Mouse (Mus musculus): ENCODE measurements around the gene Cnot8. TPM values are rescaled to one million over a fixed set of nuclear protein-coding genes. Genes with fewer than 3 reads are reported as not detected.
"Not testable (repeated sequence)": the region's sequence is repeated elsewhere in the genome, so short reads cannot be mapped to it uniquely, and the experiment has no call there.

Gene Cnot8
- polyA plus RNA-seq, 1 experiment from 2014 or later = 74.6 TPM

DNA sequence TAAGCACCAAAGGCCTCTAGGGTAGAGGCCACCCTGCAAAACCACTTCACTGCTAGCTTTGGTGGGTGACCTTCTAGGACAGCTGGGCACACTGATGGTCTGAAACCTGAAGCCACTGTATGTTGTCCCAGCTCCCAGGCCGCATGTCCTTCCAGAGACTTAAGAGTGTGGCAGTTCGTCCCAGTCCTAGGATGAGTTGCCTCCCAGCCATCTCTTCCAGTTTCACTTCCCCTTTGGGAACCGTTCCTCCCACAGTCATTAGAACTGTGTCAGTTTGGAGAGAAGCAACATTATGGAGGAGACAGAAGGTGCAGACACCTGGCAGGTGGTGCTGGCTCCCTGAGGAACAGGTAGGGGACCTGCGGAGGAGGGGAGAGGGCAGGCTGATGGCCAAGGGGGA lies 11.4 kb upstream of the Cnot8 start:
- Histone ChIP-seq H3K9me3 (replicated peaks; ENCODE audit: control insufficient read depth, low read length) (no peaks in the 10 kb centered on the region), H3K36me3 (ENCODE audit: control insufficient read depth, insufficient read depth, low read length) (no peaks in the 10 kb centered on the region), H3K27me3 (ENCODE audit: control insufficient read depth, insufficient read depth, low read length) (no peaks in the 10 kb centered on the region), H3K4me1 (ENCODE audit: control insufficient read depth, insufficient read depth, low read length) (peaks cover 16% of the 10 kb centered on the region), H3K4me3 (replicated peaks; ENCODE audit: low read length) (peak overlapping the region; percentile 30), H3K27ac (ENCODE audit: low read length) (no peak overlapping the region), H3K9ac (ENCODE audit: low read length) (peak overlapping the region; percentile 64), H3K4me2 (ENCODE audit: low read depth, low read length) (peak overlapping the region; percentile 50)
- 43% methylated on average over 4 of the region's 4 CpGs for WGBS
- ATAC-seq (ENCODE audit: insufficient read depth, low FRiP score) = no peak

DNA sequence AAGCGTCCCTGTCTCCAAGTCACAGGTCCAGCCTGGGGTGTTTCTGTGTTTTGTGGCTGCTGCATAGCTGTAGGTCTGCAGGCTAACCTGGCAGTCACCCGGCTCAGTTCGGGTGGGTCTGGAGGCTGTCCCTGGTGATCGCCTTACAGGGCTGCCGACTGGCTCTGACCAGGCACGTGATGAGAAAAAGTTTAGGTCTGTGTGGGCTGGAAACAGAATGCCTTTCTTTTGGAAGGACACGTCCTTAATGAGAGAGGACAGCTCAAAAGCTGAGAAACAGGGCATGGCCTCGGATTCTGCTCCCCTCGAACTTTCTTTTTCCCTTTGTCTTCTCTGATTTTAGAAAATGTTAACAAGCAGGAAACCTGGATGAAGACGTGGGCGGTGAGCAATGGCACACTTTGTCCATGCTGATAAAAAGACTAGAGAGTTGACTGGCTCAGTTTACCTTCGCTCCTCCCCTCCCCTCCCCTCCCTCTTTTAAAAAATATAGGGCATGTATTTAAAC lies 10.9 kb upstream of the Cnot8 start, which contains the start of gene Gm12248:
Gm12248 (minus strand) TSS at position 114 of the 508 bp plus-strand sequence.
- peak; percentile 76; the same call in 1 of the 2 replicates for ATAC-seq (ENCODE audit: insufficient read depth, low FRiP score)
- peak within 1 kb of the TSS; percentile 64 for H3K9ac ChIP-seq (ENCODE audit: low read length)
- no peaks in the 10 kb centered on the region for H3K36me3 ChIP-seq (ENCODE audit: control insufficient read depth, insufficient read depth, low read length)
- 9% methylated on average over 12 of the region's 12 CpGs for WGBS
- H3K4me1 ChIP-seq (ENCODE audit: control insufficient read depth, insufficient read depth, low read length) = peaks cover 16% of the 10 kb centered on the region
- H3K9me3 ChIP-seq (replicated peaks; ENCODE audit: control insufficient read depth, low read length) = no peaks in the 10 kb centered on the region
- peak within 1 kb of the TSS; percentile 50 for H3K4me2 ChIP-seq (ENCODE audit: low read depth, low read length)
- H3K4me3 ChIP-seq (replicated peaks; ENCODE audit: low read length) = peak within 1 kb of the TSS; percentile 30
- no peak within 1 kb of the TSS for H3K27ac ChIP-seq (ENCODE audit: low read length)
- no peaks in the 10 kb centered on the region for H3K27me3 ChIP-seq (ENCODE audit: control insufficient read depth, insufficient read depth, low read length)

DNA sequence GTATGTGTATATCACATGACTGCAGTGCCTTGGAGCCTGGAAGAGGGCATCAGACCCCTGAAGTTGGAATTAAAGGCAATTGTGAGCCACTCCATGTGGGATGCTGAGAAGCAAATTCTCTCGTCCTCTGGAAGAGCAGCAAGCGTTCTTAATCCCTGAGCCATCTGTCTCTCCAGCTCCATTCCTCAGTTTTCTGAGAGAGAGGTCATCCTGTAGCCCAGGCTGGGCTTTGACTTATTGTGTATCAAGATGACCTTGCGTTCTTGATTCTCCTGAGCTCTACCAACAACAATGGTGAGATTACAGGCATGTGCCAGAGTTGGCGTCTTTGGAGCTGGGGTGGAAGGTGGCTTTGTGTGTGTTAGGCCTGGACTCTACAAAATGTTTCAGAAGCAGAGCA lies 9.2 kb upstream of the Cnot8 start:
- no peak overlapping the region for H3K4me3 ChIP-seq (replicated peaks; ENCODE audit: low read length)
- WGBS = 80% methylated on average over 4 of the region's 4 CpGs
- H3K27ac ChIP-seq (ENCODE audit: low read length) = no peak overlapping the region
- no peaks in the 10 kb centered on the region for H3K9me3 ChIP-seq (replicated peaks; ENCODE audit: control insufficient read depth, low read length)
- H3K4me2 ChIP-seq (ENCODE audit: low read depth, low read length) = no peak overlapping the region
- H3K27me3 ChIP-seq (ENCODE audit: control insufficient read depth, insufficient read depth, low read length) = no peaks in the 10 kb centered on the region
- peaks cover 16% of the 10 kb centered on the region for H3K4me1 ChIP-seq (ENCODE audit: control insufficient read depth, insufficient read depth, low read length)
- ATAC-seq (ENCODE audit: insufficient read depth, low FRiP score) = no peak
- no peak overlapping the region; the same call in 1 of the 2 replicates for H3K9ac ChIP-seq (ENCODE audit: low read length)
- no peaks in the 10 kb centered on the region for H3K36me3 ChIP-seq (ENCODE audit: control insufficient read depth, insufficient read depth, low read length)

DNA sequence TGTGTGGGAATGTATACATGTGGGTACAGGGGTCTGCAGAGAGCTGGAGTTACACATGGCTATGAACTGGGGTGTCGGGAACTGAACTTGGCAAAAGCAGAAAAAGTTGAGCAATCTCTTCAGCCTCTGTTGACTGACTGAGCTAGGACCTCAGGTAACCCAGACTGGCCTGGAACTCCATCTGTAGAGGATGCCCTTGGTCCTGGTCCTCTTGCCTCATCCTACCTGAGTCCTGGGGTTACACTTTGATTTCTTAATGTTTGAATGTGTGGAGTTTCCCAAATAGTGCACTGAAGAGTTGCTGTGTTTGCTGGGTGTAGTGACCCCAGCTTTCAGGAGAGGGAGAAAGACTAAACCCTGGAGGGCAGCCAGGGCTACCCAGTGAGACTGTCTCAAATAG lies 8.4 kb upstream of the Cnot8 start:
- no peak overlapping the region for H3K4me3 ChIP-seq (replicated peaks; ENCODE audit: low read length)
- no peak overlapping the region for H3K9ac ChIP-seq (ENCODE audit: low read length)
- H3K4me2 ChIP-seq (ENCODE audit: low read depth, low read length) = no peak overlapping the region
- no peaks in the 10 kb centered on the region for H3K36me3 ChIP-seq (ENCODE audit: control insufficient read depth, insufficient read depth, low read length)
- no peak for ATAC-seq (ENCODE audit: insufficient read depth, low FRiP score)
- H3K9me3 ChIP-seq (replicated peaks; ENCODE audit: control insufficient read depth, low read length) = no peaks in the 10 kb centered on the region
- no peak overlapping the region for H3K27ac ChIP-seq (ENCODE audit: low read length)
- H3K4me1 ChIP-seq (ENCODE audit: control insufficient read depth, insufficient read depth, low read length) = peaks cover 16% of the 10 kb centered on the region
- WGBS = 78% methylated on average over 1 of the region's 1 CpGs
- no peaks in the 10 kb centered on the region for H3K27me3 ChIP-seq (ENCODE audit: control insufficient read depth, insufficient read depth, low read length)

DNA sequence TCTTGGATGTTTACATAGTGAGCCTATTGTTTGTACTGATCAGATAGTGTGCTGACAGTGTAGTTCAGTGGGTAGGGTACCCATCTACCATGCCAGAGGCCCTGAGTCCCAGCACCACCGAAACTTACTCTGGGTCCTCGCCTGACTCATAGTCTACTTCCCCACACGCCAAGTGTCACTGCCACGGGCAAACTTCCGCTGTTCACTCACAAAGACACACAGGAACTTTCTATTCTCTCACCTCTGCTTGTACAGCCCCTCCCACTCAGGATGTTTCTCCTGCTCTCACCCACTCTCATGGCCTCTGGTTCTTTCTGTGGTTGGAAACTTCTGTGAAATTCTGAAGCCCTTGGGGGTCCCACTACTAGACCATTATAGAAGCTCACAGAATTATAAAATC lies 7.8 kb upstream of the Cnot8 start:
- Histone ChIP-seq H3K27ac (ENCODE audit: low read length) (no peak overlapping the region), H3K27me3 (ENCODE audit: control insufficient read depth, insufficient read depth, low read length) (no peaks in the 10 kb centered on the region), H3K4me1 (ENCODE audit: control insufficient read depth, insufficient read depth, low read length) (peaks cover 16% of the 10 kb centered on the region), H3K4me3 (replicated peaks; ENCODE audit: low read length) (no peak overlapping the region), H3K4me2 (ENCODE audit: low read depth, low read length) (no peak overlapping the region), H3K9me3 (replicated peaks; ENCODE audit: control insufficient read depth, low read length) (no peaks in the 10 kb centered on the region), H3K9ac (ENCODE audit: low read length) (no peak overlapping the region), H3K36me3 (ENCODE audit: control insufficient read depth, insufficient read depth, low read length) (no peaks in the 10 kb centered on the region)
- no peak for ATAC-seq (ENCODE audit: insufficient read depth, low FRiP score)
- 58% methylated on average over 5 of the region's 5 CpGs for WGBS

DNA sequence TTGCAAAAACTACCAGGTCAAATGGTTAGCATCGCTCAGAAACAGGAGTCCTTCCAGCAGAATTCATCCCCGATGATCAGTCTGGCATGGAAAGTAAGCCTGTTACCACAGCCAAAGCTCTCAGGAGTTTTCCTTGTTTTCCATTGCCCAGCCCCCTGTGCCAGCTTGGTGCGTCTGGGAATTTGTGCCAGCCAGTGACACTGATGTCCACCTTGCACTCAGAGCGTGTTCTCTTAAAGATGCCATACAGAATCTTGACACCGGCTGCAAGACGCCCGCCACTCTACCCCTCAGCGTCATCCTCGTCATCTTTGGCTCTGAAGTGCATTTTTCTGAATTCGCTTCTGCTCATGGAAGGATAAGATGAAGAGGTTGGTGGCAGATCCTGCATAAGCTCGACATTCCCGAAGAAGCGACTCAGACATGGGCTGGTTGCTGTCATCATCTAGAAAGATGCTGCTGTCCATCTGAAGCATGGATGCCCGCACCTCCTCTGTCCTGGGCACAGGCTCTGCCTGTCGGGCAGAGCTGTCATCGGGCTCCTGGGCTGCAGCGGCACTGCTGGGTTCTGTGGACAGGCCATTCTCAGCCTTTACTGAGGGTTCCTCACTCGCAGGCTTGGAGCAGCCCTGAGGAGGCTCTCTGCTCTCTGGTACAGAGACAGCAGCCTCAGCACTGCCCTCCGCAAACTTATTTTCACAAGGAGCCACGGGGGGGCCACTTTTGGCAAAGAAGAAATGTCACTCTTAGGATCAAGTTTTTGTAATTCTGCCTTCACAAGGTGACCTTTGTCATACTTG lies 6.9 kb upstream of the Cnot8 start:
- 53% methylated on average over 20 of the region's 20 CpGs for WGBS
- H3K4me3 ChIP-seq (replicated peaks; ENCODE audit: low read length) = peak overlapping the region; percentile 47
- no peak for ATAC-seq (ENCODE audit: insufficient read depth, low FRiP score)

DNA sequence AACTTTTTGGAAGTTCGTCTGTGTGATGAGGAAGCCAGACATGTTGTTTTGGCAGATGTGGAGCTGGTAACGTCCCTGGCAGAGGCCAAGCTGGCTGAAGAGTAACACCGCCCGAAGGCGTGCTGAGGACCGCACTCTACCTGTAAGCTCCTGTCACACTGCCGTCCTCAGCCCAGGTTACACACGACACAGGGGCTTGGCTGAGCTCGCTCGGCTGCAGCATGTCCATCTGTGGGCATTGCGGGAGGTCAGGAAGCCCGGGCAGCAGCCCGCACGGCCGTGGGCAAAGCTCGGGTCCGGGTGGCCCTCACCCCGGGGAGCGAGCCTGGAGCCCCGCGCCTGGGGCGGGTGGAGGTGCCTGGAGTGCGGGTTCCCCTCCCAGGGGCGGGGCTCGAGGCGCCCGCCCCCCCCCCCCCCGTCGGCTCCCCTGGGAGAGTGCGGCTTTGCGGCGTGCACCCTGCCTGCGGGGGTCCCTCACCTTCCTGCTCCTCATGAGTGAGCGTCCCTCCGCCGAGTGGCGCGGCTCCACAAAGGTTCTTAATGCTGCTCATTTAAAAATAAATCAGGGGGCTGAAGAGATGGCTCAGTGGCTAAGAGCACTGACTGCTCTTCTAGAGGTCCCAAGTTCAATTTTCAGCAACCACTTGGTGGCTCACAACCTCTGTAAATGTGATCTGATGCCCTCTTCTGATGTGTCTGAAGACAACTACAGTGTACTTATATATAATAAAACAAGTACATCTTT lies 6.2 kb upstream of the Cnot8 start:
- WGBS = 3% methylated on average over 33 of the region's 38 CpGs
- Histone ChIP-seq H3K9me3 (replicated peaks; ENCODE audit: control insufficient read depth, low read length) (no peaks in the 10 kb centered on the region), H3K4me3 (replicated peaks; ENCODE audit: low read length) (peak overlapping the region; percentile 47), H3K9ac (ENCODE audit: low read length) (peak overlapping the region; percentile 67), H3K27me3 (ENCODE audit: control insufficient read depth, insufficient read depth, low read length) (no peaks in the 10 kb centered on the region), H3K27ac (ENCODE audit: low read length) (no peak overlapping the region), H3K4me1 (ENCODE audit: control insufficient read depth, insufficient read depth, low read length) (peaks cover 11% of the 10 kb centered on the region), H3K4me2 (ENCODE audit: low read depth, low read length) (peak overlapping the region; percentile 77), H3K36me3 (ENCODE audit: control insufficient read depth, insufficient read depth, low read length) (no peaks in the 10 kb centered on the region)
- peak; percentile 46; the same call in 1 of the 2 replicates for ATAC-seq (ENCODE audit: insufficient read depth, low FRiP score)

More for the DNA sequence above, 6.9 kb upstream of the Cnot8 start:
- no peaks in the 10 kb centered on the region for H3K27me3 ChIP-seq (ENCODE audit: control insufficient read depth, insufficient read depth, low read length)
- H3K4me1 ChIP-seq (ENCODE audit: control insufficient read depth, insufficient read depth, low read length) = peaks cover 16% of the 10 kb centered on the region
- H3K9ac ChIP-seq (ENCODE audit: low read length) = peak overlapping the region; percentile 67; the same call in 1 of the 2 replicates
- H3K9me3 ChIP-seq (replicated peaks; ENCODE audit: control insufficient read depth, low read length) = no peaks in the 10 kb centered on the region
- no peak overlapping the region for H3K27ac ChIP-seq (ENCODE audit: low read length)
- H3K4me2 ChIP-seq (ENCODE audit: low read depth, low read length) = peak overlapping the region; percentile 77
- no peaks in the 10 kb centered on the region for H3K36me3 ChIP-seq (ENCODE audit: control insufficient read depth, insufficient read depth, low read length)

DNA sequence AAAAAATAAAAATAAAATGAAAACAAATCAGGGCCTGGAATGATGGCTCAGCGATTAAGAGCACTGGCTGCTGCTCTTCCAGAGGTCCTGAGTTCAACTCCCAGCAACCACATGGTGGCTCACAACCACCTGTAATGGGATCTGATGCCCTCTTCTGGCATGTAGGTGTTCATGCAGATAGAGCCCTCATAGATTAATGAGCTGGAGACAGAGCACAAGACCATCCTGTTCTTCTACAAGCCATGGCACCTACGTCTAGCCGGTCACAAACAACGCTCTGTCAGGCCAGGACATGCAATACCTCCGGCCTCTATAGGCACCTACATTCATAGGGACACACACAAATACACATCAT lies 5.6 kb upstream of the Cnot8 start:
- ATAC-seq (ENCODE audit: insufficient read depth, low FRiP score); H3K9ac ChIP-seq (ENCODE audit: low read length); H3K4me1 ChIP-seq (ENCODE audit: control insufficient read depth, insufficient read depth, low read length); H3K36me3 ChIP-seq (ENCODE audit: control insufficient read depth, insufficient read depth, low read length); H3K27me3 ChIP-seq (ENCODE audit: control insufficient read depth, insufficient read depth, low read length); H3K27ac ChIP-seq (ENCODE audit: low read length); H3K9me3 ChIP-seq (replicated peaks; ENCODE audit: control insufficient read depth, low read length): not testable (repeated sequence)
- Histone ChIP-seq H3K4me2 (ENCODE audit: low read depth, low read length) (peak overlapping the region; percentile 77; the same call in 1 of the 2 replicates), H3K4me3 (replicated peaks; ENCODE audit: low read length) (peak overlapping the region; percentile 47; the same call in 1 of the 2 replicates)
- WGBS = 71% methylated on average over 5 of the region's 5 CpGs

DNA sequence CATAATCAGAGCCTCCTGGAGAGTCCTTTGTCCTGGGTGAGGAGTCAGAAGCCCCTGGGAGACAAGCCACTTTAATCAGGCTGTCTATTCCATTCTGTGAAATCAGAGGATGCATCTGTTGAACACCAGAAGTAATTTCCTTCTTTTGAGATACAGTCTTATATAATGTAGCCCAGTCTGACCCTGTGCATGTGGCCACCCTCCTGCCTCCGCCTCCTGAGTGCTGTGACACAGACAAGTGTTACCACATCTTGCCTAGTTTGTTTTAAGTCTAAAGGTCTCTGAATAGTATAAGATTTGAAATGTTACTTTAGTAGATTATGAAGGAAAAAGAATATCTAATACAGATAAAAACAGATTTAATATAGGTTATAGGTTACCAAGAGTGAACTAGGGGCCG lies 3.9 kb upstream of the Cnot8 start:
- no peak for ATAC-seq (ENCODE audit: insufficient read depth, low FRiP score)
- no peak overlapping the region for H3K4me2 ChIP-seq (ENCODE audit: low read depth, low read length)
- H3K9ac ChIP-seq (ENCODE audit: low read length) = no peak overlapping the region
- H3K4me1 ChIP-seq (ENCODE audit: control insufficient read depth, insufficient read depth, low read length) = peaks cover 8% of the 10 kb centered on the region
- H3K36me3 ChIP-seq (ENCODE audit: control insufficient read depth, insufficient read depth, low read length) = no peaks in the 10 kb centered on the region
- WGBS = 86% methylated on average over 2 of the region's 2 CpGs
- H3K9me3 ChIP-seq (replicated peaks; ENCODE audit: control insufficient read depth, low read length) = no peaks in the 10 kb centered on the region
- no peaks in the 10 kb centered on the region for H3K27me3 ChIP-seq (ENCODE audit: control insufficient read depth, insufficient read depth, low read length)
- H3K4me3 ChIP-seq (replicated peaks; ENCODE audit: low read length) = no peak overlapping the region
- no peak overlapping the region for H3K27ac ChIP-seq (ENCODE audit: low read length)
